Mouse (Mus musculus): ENCODE measurements around the gene Thegl. TPM values are rescaled to one million over a fixed set of nuclear protein-coding genes. Genes with fewer than 3 reads are reported as not detected.
A peak's percentile ranks its signal among the peaks of the same experiment; 100 is the strongest.
"Not testable (repeated sequence)": the region's sequence is repeated elsewhere in the genome, so short reads cannot be mapped to it uniquely, and the experiment has no call there.

The Thegl gene
- under 1 TPM; 0.29 to 0.39 TPM for total RNA-seq (2021)

- DNase-seq (ENCODE audit: low spot score in 2 of 2): peak; percentile 66 to 67
- intact Hi-C loops (cut with DNase I): no loop called here
These were observed at the start of gene Thegl for GRCm38 (mm10) chr5:77015544-77016482. Gene Thegl (plus strand): TSS chr5:77016023.

GRCm38 (mm10) chr5:76969250-76969649, 46.6 kb upstream of the Thegl start:
- intact Hi-C loops (cut with DNase I): no loop called here
- no peak for DNase-seq (ENCODE audit: low spot score in 2 of 2)

GRCm38 (mm10) chr5:76971115-76971514, 44.7 kb upstream of the Thegl start:
- intact Hi-C loops (cut with DNase I); DNase-seq (ENCODE audit: low spot score in 2 of 2): not testable (repeated sequence)

- intact Hi-C loops (cut with DNase I): no loop called here
These were observed 42.3 kb upstream of the Thegl start for GRCm38 (mm10) chr5:76973488-76973887.

GRCm38 (mm10) chr5:76974207-76974553, 41.6 kb upstream of the Thegl start:
- intact Hi-C loops (cut with DNase I): no loop called here
- no peak for DNase-seq (ENCODE audit: low spot score in 2 of 2)

More at GRCm38 (mm10) chr5:76973488-76973887, 42.3 kb upstream of the Thegl start:
- no peak for DNase-seq (ENCODE audit: low spot score in 2 of 2)

DNA sequence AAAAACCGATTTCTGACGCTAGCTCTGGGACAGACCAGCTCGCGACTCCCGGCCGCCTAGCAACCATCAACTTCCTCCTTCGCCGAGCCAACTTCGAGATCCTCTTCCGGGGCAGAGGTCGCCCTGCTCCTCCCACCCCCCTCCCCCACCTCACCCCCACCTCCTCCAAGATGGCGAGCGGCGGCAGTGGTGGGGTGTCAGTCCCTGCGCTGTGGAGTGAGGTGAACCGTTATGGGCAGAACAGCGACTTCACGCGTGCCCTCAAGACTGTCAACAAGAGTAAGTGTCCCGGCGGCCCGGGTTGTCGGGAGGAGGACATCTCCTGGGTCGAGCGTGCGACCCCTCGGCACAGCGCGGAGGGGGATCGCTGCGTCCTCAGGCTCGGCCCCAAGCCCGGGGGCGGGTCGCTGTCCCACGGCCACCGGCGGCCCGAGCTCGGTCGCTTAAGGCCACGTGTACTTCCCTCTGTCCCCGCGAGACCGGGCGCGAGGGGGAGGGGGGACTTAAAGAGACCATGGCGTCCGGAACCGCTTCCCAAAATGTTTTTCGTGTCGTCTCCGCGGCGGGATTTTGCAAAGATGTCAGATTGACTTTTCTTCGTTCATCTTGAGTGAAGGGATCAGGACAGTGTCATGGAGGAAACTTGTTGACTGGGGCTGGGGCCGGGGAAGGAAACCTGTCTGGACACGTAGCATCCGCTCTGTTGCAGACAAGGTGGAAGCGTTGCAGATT, 41.1 kb upstream of the Thegl start, which contains the start of gene Srp72:
TSS of gene Srp72 (plus strand) at position 130 of the 732 bp plus-strand sequence.
- DNase-seq (ENCODE audit: low spot score in 2 of 2): peak; percentile 78 to 82
- intact Hi-C loops (cut with DNase I): no loop called here

DNA sequence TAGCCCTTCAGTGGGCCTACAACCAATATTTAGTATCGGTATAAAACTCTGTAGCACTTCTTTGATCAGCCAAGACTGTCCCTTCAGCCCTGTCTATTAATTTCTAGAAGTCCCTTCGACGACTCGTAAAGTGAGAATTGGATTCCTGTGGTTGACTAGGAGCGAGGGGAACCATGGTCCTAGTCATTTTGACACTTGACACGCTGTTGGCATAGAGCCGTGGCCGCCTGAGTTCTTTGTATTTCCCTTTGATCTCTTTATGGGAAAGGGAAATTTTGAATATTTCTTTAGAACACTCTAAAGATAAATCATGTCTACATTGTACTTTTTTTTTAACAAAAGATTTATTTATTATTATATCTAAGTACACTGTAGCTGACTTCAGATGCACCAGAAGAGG, 40.1 kb upstream of the Thegl start:
- DNase-seq (ENCODE audit: low spot score in 2 of 2): no peak
- intact Hi-C loops (cut with DNase I): no loop called here

- DNase-seq (ENCODE audit: low spot score in 2 of 2): no peak
- intact Hi-C loops (cut with DNase I): no loop called here
These were observed 31.8 kb upstream of the Thegl start for GRCm38 (mm10) chr5:76984015-76984414.

DNA sequence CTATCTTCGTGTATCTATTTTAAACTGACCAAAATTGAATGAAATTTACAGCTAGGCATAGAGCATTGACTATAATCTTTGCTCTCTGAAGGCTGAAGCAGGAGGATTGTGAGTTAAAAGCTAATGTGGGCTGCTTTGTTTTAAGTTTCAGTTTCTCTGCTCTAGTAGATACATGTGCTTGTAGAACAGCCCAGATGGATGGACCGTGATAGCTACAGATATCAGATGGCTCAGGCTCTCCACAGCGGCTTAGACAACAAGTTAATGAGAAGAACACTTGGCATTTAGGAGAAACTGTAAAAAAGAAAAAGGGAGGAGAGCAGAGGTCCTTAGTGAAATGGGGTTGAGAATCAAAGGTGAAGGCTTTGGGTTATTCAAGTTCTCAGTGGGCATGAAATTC, 25.0 kb upstream of the Thegl start:
- intact Hi-C loops (cut with DNase I): loop anchor here (10.0 kb wide), 1 partner anchor 334 kb away; no protein-coding TSS in a partner anchor
- no peak for DNase-seq (ENCODE audit: low spot score in 2 of 2)

DNA sequence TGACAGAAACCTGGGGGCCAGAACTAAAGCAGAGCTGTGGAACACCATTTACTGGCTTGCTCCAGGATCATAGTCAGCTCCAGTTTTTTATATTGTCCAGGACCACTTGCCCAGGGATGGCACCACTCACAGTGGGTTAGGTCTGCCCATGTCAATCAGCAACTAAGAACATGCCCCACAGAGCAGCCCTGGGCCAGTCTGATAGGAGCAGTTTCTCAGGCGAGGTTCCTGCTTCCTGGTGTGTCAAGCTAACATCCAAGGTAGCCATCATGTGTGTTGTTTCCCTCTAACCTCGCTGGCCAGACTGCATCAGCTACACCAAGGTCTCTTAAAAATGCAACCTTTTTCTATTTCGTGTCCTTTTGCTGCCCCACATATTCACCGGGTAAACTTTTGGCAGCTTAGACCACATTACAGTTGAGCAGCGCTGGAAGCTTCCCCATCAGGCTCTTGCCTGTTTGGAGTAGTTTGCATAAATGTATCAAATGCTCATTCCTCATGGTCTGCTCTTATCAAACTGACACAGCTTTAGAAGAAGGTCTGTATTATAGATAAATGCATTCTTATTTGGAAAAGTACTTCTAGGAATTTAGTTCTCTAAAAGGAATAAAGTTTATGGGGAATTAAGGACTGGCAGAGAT, 22.5 kb upstream of the Thegl start:
- intact Hi-C loops (cut with DNase I): loop anchor here (10.0 kb wide), 1 partner anchor 332 kb away; no protein-coding TSS in a partner anchor
- no peak for DNase-seq (ENCODE audit: low spot score in 2 of 2)

- intact Hi-C loops (cut with DNase I): loop anchor here (5.0 to 10.0 kb wide), 3 partner anchors 174 to 326 kb away; no protein-coding TSS in a partner anchor
These were observed 17.4 kb upstream of the Thegl start for GRCm38 (mm10) chr5:76998416-76998815.

GRCm38 (mm10) chr5:77001192-77001591, 14.6 kb upstream of the Thegl start:
- intact Hi-C loops (cut with DNase I): no loop called here

More at GRCm38 (mm10) chr5:76998416-76998815, 17.4 kb upstream of the Thegl start:
- no peak for DNase-seq (ENCODE audit: low spot score in 2 of 2)

DNA sequence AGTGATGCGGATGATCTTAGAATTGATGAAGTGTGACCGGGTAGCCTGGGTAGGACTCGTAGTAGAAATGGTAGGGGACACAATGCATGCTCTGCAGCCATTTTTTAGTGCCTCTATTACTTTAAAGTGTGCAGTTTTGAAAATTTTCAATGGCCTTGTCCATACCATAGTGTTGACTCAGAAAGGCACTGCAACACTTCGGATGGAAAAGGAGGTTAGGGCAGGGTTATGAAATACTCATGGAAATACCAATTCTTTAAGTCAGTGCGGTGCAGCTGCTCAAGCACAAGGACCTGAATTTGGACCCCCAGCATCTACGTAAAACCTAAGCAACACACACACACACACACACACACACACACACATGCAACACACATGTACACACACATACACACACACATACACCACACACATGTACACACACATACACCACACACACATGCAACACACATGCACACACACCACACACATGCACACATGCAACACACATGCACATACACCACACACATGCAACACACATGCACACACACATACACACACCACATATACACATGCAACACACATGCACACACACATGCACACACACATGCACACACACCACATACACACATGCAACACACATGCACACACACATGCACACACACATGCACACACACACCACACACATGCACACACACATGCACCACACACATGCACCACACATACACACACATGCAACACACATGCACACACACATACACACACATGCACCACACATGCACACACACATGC, 11.6 kb upstream of the Thegl start, which contains the start of gene Arl9:
TSS of gene Arl9 (plus strand) at position 5 of the 771 bp plus-strand sequence.
- DNase-seq (ENCODE audit: low spot score in 2 of 2): no peak
- intact Hi-C loops (cut with DNase I): no loop called here

More at GRCm38 (mm10) chr5:77001192-77001591, 14.6 kb upstream of the Thegl start:
- DNase-seq (ENCODE audit: low spot score in 2 of 2): no peak

DNA sequence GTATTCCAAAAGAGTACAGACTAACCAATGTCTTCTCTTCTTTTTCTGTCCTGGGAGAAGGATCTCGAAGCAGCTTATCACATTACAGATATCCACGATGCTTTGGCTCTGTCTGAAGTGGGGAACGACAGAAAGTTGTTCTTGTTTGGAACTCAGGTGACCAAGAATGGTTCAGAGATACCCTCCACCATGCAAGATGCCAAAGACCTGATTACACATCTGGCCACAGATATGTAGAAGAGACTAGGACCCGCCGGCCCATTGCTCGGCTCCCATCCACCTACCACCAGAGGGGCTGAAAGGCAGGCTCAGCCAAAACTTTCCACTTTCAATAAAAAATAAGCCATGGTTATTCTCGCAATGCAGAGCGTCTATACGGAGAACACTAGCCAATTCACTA, 5.5 kb upstream of the Thegl start:
- no peak for DNase-seq (ENCODE audit: low spot score in 2 of 2)
- intact Hi-C loops (cut with DNase I): no loop called here

DNA sequence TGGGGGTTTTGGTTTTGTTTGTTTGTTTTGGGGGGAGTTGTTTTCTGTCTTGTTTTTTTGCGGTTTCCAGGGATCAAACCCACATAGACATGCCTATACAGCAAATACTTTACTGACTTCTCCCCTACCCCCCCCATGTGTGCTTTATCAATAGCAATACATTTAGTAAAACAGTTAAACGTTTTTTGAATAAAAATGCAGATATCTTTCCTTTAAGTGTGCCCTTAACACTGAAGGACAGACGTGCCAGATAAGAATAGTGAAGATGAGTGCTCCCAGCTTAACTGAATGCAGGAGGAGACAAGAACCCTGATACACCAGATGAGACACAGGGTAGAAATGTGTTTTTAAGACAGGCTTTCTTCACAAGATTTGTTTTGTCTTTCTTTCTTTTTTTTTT, 4.7 kb upstream of the Thegl start:
- no peak for DNase-seq (ENCODE audit: low spot score in 2 of 2)
- intact Hi-C loops (cut with DNase I): no loop called here

DNA sequence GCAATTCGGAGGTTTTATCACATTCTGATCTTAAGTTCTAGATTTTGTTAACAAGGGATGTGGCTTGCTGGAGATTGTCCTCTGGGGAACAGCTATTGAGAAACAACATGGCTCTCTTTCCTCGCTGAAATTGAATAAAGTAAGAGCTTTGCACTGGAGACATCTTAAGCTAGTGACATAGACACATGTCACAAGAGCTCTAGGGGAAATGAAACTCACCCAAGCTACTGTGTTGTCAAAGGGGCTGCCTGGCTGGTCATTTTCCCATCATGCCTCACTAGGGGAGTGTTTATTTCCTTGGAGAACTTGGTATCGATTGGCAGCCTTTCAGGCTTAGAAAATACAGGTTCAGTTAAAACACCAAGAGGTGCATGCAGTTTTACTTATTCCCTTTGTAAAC, 2.7 kb upstream of the Thegl start:
- intact Hi-C loops (cut with DNase I): no loop called here
- DNase-seq (ENCODE audit: low spot score in 2 of 2): no peak

DNA sequence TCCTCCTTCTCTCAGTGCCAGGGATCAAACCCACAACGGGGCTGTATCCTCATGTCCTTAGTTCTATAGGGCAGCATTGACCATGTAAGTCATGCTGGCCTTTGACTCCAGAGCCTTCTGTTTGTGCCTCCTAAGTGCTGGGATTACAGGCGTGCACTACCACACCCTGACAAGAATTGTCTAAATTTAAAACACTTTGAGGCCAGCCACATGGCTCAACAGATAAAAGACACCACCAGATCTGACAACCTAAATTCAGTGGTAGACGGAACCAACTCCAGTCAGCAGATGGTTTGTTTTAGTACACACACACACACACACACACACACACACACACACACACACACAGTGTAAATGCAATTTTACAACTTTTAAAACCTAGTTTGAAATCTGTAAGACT, 12.2 kb downstream of the Thegl start:
- intact Hi-C loops (cut with DNase I): no loop called here

DNA sequence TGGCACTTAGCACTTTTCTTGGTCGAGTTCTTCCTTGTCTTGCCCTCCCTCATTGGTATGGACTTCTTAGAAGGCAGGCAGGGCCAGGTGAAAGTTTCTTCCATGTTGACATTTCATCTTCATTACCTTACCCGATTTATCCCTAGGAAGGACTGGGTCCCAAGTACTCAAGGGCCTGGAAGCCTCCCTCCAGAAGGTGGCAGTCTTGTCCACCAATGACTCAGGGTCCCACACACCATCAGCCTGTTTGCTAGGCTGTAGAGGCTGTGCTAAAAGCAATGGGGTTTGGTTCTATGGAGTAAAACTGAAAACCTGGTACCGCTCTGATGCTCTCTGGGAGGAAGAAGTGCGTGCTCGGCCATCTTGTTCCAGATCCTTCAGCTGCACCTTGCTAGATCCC, 13.9 kb downstream of the Thegl start:
- intact Hi-C loops (cut with DNase I): no loop called here
- DNase-seq (ENCODE audit: low spot score in 2 of 2): peak in 1 of 2 experiments; percentile 7

More for the DNA sequence above, 12.2 kb downstream of the Thegl start:
- DNase-seq (ENCODE audit: low spot score in 2 of 2): no peak

GRCm38 (mm10) chr5:77035101-77035500, 19.3 kb downstream of the Thegl start:
- intact Hi-C loops (cut with DNase I); DNase-seq (ENCODE audit: low spot score in 2 of 2): not testable (repeated sequence)
